Mouse (Mus musculus): Measurements from ENCODE around the gene Fam43b.
A peak's percentile ranks its signal among the peaks of the same experiment; 100 is the strongest.
"Not testable (repeated sequence)": the region's sequence is repeated elsewhere in the genome, so short reads cannot be mapped to it uniquely, and the experiment has no call there.

The Fam43b gene

DNA sequence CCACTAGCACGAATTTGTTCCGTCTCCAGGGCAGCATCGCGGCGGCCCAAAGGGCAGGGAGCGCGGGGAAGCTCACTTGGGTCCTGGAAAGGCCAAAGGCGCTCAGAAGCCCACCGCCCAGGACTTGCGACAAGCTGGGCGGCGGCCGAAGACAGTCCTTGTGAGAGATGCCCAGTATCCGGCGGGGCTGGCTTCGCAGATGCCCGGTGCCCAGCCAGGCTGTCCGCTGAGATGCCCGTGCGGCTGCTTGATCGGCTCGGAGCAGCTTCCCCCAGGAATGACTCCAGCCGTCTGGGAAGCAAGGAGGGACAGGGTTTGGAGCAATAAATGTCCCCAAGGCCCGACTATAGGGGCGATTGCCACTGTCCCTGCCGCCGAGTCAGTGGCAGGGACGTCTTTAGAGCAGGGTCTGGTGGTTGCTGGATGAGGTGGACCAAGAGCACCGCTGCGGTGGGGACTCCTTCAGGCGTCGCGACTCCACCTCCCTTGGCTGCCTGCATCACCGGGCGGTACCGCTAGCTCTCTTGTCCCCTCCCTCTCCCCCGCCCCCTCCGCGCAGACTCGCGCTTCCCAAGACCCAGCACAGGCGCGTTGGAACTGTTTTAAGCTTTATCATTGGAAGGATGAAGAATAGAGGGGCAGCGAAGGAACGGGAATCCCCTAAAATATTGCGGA lies at the start of gene Fam43b:
Gene Fam43b, minus strand, starts transcription at position 558 of the 675 bp plus-strand sequence.
- DNase-seq, result peak; percentile 84

DNA sequence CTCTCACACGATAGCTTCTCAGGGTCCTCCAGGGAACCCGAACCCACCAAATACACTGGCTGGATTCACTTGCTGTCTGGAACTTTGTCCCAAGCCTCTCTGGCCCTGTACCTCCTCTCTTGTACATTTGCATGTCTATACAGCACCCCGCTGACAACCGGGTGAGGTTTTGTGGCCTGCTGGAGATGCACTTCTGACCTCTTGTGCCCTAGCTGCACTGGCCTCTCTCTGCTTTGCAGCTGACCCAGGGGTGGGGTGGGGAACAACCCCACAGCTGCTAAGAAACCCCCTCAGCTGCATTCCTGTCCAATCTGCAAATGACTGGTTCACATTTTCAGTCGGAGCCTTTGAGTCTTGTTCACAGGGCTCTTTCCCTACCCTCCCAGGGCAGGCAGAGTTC lies 48.6 kb upstream of the Fam43b start:
- no peak for DNase-seq

GRCm38 (mm10) chr4:138440062-138440461 lies 43.7 kb upstream of the Fam43b start:
- no peak for DNase-seq

DNA sequence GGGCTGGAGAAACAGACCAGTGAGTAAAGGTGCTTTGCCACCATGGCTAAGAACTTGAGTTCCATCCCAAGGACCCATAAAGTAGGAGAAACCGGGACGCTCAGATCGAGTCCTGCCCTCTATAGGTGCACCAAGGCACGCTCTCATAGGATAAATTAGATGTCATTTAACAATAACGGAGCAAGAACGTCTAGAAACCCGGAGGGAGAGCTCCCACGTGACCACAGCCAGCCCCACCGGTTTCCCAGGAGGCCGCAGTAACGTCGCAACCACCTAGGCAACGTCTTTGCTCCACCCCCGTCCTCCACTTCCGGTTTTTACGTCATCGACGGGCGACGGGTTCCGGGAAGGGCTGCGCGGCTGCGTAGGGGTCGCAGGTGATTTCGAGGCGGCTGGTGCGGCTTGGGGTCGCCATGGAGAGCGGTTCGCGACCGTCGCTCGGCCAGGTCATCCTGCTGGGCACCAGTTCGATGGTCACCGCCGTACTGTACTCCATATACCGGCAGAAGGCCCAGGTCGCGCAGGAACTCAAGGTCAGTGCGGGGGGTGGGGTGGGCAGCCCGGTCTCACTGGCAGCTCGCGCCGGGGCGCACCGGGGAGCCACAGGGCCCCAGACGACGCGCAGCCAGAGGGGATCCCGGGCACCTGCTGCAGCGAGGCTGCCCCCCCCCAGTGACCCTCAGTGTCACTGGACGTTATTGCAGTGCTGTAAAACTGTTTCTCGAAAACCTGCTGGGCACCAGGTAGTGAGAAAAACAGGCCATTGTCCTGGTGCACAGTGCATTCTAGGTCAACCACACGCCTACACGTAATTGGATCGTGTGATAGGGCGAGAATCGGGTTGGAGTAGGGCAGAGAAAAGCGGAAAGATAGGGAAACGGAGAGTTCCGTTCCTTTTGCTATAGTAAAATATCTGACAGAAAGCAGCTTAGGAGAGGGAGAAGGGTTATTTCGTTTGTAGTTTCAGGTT lies 38.3 kb upstream of the Fam43b start, which contains the start of gene Mul1:
Gene Mul1, plus strand, starts transcription at position 325 of the 970 bp plus-strand sequence.
- peak; percentile 95 for DNase-seq

DNA sequence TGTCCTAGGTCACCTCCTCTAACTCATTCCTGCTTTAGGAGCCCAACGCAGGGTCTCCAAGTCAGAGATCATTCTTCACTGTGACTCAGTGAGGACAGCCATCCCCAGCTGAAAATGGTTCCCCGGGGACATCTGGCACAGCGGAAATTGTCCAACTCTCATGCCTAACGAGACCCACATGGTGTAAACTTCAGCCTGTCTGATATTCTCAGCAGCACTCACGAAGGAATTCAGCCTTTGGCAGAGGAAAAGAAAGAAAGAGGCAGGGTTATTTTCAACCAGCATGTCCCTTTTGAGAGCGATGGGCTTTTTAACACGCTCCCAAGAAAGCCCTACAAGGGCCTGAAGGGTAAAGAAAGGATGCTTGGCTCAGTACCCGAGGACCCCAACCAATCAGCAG lies 35.0 kb upstream of the Fam43b start:
- no peak for DNase-seq

- peak; percentile 76 for DNase-seq
These were observed 33.5 kb upstream of the Fam43b start for GRCm38 (mm10) chr4:138429778-138430177.

DNA sequence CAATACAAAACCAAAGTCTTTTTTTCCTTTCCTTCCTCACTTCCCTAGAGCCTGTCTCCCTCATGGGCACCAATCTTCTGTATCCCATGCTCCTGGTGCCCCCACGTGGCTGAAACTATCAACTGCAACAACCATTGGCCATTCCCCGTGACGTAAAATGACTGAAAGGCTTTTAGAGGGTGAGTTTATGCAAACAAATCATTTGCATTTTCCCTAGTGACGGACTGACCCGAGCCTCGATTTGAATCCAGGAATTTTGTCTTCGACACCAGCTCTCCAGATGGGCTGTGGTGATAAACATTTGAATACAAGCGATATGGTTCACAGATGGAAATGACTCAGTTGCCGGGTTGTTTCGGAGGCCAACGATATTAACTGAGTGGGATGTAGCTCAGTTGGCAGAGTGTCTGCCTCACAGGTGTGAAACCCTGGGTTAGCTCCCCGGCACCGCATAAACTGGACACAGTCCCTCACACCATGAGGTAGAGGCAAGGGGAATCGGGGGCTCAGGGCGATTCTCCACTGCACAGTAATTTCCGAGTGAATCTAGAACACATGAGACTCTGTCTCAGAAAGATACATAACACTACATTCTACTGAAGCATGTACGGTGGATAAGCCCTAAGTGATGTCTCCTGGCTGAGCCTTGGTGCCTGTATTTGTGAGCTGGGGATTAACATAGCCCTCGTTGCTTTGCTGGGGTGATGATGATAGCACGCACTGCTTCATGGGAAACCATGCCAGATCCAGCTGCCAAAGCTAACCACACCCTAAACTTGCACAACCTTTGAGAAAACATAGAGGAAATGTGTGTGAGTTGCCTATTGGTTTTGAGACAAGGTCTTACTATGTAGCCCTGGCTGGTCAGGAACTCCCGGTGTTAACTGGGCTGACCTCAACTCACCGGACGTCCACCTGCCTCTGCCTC lies 30.7 kb upstream of the Fam43b start:
- peak; percentile 93 for DNase-seq

- not testable (repeated sequence) for DNase-seq
These were observed 29.3 kb upstream of the Fam43b start for GRCm38 (mm10) chr4:138425604-138426003.

- no peak for DNase-seq
These were observed 28.7 kb upstream of the Fam43b start for GRCm38 (mm10) chr4:138425028-138425427.

DNA sequence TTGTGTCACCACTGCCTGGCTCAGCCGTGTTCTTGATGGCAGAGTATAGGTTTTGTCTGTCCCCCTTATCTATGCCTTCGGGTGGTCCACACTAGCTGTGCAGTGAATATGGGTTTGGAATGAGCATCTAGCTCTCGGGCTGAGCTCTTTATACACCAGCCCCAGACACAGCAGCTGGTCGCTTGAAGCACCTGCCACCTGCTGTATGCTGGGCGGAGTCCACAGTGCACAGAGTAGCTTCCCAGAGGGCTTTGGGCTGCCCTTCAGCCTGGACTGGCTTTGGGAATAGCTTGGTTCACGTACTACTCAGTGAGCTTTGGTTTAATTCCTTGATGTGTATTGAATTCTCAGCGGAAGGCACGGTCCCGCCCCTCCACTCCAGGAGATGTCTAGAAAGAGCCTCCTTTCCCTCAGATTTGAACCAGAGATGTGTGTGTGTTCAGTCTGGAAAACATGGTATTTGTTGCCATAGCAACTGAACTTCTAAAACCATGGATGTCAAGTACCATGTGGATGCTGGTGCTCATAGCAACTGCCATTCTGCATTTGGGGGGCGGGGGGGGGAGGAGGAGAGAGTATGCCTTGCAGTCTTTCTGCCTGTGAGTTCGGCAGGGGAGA lies 22.1 kb upstream of the Fam43b start:
- DNase-seq, result no peak

DNA sequence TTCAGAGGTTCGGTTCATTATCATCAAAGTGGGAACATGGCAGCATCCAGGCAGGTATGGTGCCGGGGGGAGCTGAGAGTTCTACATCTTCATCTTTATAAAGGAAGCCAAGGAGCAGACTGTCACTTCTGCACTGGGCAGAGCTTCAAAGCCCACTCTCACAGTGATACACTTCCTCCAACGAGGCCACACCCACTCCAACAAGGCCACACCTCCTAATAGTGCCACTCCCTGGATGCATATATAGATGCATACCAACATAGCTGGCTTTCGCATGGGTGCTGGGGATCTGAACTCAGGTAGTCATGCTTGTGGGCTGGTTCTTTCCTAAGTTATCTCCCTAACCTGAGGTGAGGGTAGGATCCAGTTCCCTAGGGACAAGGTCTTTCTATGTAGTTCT lies 21.6 kb upstream of the Fam43b start:
- DNase-seq, result no peak

GRCm38 (mm10) chr4:138416414-138416813 lies 20.1 kb upstream of the Fam43b start:
- no peak for DNase-seq

- no peak for DNase-seq
These were observed 19.7 kb upstream of the Fam43b start for GRCm38 (mm10) chr4:138415991-138416390.

- peak; percentile 54 for DNase-seq
These were observed 18.4 kb upstream of the Fam43b start for GRCm38 (mm10) chr4:138414725-138415124.

DNA sequence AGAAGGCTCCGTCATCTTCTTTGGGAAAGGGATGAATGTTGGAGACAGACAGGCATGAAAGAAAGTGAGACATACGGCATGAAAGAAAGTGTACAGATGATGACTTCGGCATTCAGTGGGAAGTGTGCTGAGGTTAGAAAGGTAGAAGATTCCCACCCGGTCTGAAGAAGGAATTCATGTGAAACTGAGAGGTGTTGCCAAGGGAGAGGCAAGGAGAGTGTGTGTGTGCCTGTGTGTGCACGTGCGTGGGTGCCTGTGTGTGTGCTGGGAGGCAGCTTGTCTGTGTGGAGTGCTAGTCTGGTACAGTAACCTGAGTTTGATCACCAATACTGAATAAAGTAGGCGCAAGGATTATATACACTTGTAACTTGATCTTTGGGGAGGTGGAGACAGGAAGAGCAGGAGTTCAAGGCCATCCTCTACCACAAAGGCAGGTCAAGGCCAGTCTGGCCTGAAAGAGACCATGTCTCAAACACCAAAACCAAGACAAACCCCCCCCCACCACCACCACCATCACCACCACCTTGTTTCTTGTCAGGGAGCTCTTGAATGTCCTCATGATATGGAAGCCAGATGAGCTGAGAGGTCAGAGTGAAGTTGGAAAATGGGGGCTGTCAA lies 15.3 kb upstream of the Fam43b start:
- no peak for DNase-seq

GRCm38 (mm10) chr4:138411011-138411410 lies 14.7 kb upstream of the Fam43b start:
- DNase-seq, result no peak

- DNase-seq, result no peak
These were observed 11.3 kb upstream of the Fam43b start for GRCm38 (mm10) chr4:138407479-138408194.

- DNase-seq, result no peak
These were observed 8.5 kb upstream of the Fam43b start for GRCm38 (mm10) chr4:138404806-138405205.

DNA sequence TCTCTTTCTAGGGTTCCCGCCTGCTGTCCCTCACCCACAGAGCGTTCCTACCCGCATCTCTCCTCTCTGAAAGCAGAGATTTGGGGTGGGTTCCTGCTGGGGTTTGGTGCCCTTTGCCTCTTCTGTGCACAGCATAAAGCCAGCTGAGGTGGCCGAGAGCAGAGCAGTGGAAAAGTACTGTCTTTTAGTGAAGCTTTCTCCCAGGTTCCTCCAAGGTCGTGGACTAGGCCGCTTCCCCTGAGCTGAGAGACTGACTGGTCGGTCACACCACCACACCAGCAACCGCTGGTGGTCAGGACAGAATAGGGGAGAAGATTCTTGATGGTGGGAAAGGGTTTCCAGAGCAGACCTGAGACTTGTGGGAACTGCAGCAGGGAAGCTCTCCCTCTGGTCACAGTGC lies 383 bp upstream of the Fam43b start:
- DNase-seq, result no peak

DNA sequence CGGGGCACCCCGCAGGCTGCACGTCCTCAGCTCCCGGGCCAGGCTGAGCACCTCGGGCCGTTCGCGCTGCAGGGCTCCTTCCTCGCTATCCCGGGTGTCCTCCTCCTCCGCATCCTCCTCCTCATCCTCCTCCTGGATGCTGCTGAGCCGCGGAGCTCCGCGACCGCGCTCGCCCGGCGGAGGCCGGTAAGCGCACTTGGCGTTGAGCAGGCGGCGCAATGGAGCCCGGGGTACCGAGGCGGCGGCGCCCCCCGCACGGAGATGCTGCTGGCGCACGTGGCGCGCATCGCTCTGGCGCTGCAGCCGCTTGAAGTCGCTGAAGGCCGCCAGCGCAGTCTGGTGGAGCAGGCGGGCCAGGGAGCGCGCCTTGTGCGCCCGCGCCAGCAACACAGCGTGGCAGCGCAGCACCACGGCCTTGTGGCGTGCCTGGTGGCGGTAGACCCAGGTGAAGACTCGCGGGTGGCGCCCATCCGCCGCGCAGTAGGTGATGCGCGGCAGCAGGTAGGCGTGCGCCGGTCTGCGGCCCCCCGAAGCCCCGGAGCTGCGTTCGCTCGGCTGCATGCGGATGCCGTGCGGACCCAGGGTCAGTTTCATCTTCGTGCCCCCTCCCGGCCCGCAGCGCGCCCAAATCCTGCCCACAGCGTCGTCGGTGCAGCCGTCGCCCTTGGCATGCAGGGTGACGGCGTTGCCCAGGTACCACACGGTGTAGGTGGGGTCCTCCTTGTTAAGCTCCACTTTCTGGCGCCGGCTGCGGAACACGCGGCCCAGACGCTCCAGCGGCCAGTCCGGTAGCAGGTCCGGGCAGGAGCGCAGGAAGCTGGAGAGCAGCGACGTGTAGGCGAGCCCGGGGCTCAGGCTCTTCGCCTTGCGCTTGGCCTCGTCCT lies 999 bp downstream of the Fam43b start:
- peak; percentile 55 for DNase-seq

Measured in right cerebral cortex, postnatal 4 days (tissue).